Mouse (Mus musculus) bone marrow, adult 2 months (tissue): Measurements from ENCODE around the gene Art4.

Experiments
- CTCF ChIP-seq: fragments of 200-500 bp; IDR thresholded peaks from 2 replicates; pipeline ENCODE4 v1.5.1; 2011; ENCODE audit warnings: low read length, control low read depth; ENCODE audit not compliant: control insufficient read depth, insufficient read depth
- POLR2A ChIP-seq: fragments of 200-500 bp; IDR thresholded peaks from 2 replicates; pipeline ENCODE4 v1.6.1; 2011; ENCODE audit warnings: low read depth, mild to moderate bottlenecking, control low read depth, low read length, borderline replicate concordance; ENCODE audit not compliant: control insufficient read depth

DNA sequence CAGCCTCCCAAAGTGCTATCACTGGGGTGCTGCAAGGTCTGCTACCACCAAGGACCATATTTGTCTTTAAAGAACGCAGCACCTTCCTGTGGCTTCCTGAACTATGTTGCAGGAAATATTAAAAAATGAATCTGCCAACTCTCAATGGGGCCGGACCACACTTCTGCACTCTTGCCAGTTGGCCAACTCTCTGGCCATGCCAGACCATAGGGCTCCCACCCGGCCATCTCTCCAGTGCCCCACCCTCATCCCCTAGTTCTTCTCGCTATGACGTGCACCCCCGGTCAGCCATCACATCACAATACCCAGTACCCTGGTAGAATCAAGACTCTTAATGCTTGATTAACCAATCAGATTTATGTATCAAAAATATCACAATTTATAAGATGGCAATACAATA, 26.4 kb upstream of the Art4 start:
- no peak for TF ChIP-seq POLR2A
- TF ChIP-seq CTCF = no peak
